Mouse (Mus musculus) lung, postnatal 0 days (tissue): ENCODE measurements at regions not wholly inside any gene's neighbourhood (a gene's known extent, or its start where the extent isn't known, plus 50 kb on each side); places are given as distances from the start of the nearest gene placed in this dataset.

Experiments
- CTCF ChIP-seq: IDR thresholded peaks from 2 replicates; pipeline ENCODE4 v1.5.1; 2016; ENCODE audit warnings: antibody characterized with exemption, mild to moderate bottlenecking
- EP300 ChIP-seq: IDR thresholded peaks from 2 replicates; pipeline ENCODE4 v1.6.1; 2016; ENCODE audit warnings: antibody characterized with exemption, mild to moderate bottlenecking, control low read depth

DNA sequence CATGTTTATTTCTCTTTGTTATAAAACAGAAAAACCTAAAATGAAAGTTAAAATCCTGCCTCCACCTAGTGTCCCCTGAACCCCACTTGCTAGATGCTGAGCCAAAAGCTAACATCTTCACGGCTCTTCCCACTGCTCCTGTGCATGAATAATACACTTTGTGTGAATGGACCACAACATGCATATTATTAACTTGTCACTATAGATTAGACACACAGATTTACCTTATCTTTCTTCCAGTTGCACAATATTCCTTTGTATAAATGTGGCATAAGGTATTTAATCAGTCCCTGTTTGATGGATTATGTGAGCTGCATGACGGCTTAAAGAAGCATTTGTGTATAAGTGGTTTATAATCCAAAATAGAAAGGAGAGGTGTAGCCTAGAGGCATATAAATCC lies 248.1 kb downstream of the Tle4 start:
- no peak for TF ChIP-seq CTCF
- TF ChIP-seq EP300 = no peak
